Mouse (Mus musculus) midbrain, embryonic 16.5 days (tissue): ENCODE data around the gene Midn. TPM values are rescaled to one million over a fixed set of nuclear protein-coding genes. Genes with fewer than 3 reads are reported as not detected.
A peak's percentile ranks its signal among the peaks of the same experiment; 100 is the strongest.

Source experiments
- ATAC-seq: fragments of 200-750 bp; cut with Nextera tagmentation; 2 replicates; pipeline ENCODE4 v1.8.0; 2017; ENCODE audit warnings: moderate TSS enrichment
- H3K27ac ChIP-seq: fragments of 300-500 bp; sonication (generic); 2 replicates; pipeline ENCODE4 v1.5.1; 2014; ENCODE audit warnings: mild to moderate bottlenecking, low read length, mixed read lengths
- H3K27me3 ChIP-seq: fragments of 300-500 bp; sonication (generic); 2 replicates; pipeline ENCODE4 v1.6.1; 2014; ENCODE audit warnings: low read depth, low read length, mixed read lengths; ENCODE audit not compliant: control insufficient read depth, insufficient read depth
- H3K36me3 ChIP-seq: fragments of 300-500 bp; sonication (generic); 2 replicates; pipeline ENCODE4 v1.6.1; 2014; ENCODE audit warnings: mild to moderate bottlenecking, low read length, moderate library complexity, mixed read lengths; ENCODE audit not compliant: control insufficient read depth, insufficient read depth
- H3K4me1 ChIP-seq: fragments of 300-500 bp; sonication (generic); 2 replicates; pipeline ENCODE4 v1.6.1; 2014; ENCODE audit warnings: mild to moderate bottlenecking, low read length, mixed read lengths; ENCODE audit not compliant: control insufficient read depth, insufficient read depth
- H3K4me2 ChIP-seq: fragments of 300-500 bp; sonication (generic); 2 replicates; pipeline ENCODE4 v1.6.1; 2014; ENCODE audit warnings: mild to moderate bottlenecking, low read length, mixed read lengths
- H3K4me3 ChIP-seq: fragments of 300-500 bp; sonication (generic); 2 replicates; pipeline ENCODE4 v1.5.1; 2014; ENCODE audit warnings: low read depth, mild to moderate bottlenecking, low read length, moderate library complexity, mixed read lengths
- H3K9ac ChIP-seq: fragments of 300-500 bp; sonication (generic); 2 replicates; pipeline ENCODE4 v1.6.1; 2014; ENCODE audit warnings: low read depth, low read length, mixed read lengths
- H3K9me3 ChIP-seq: fragments of 300-500 bp; sonication (generic); replicated peaks from 2 replicates; pipeline ENCODE4 v1.6.1; 2014; ENCODE audit warnings: mild to moderate bottlenecking, low read length, mixed read lengths; ENCODE audit not compliant: control insufficient read depth, poor library complexity, severe bottlenecking
- WGBS: fragments of 180-500 bp; shearing (Covaris S2); extraction: QIAGEN DNeasy Blood & Tissue Kit; methylation state at CpG from one replicate; pipeline ENCODE4 v1.1.7; 2014; 5-methylcytosine and 5-hydroxymethylcytosine counted together
- polyA plus RNA-seq: library from polyadenylated mRNA; unstranded; fragments of >200 nt; fragmentation: Nextera tagmentation; extraction: Ambion mirVana; gene quantifications from 2 replicates; pipeline ENCODE4 v1.2.1, GENCODE M21; 2015

Midn gene
- polyA plus RNA-seq, 1 experiment from 2014 or later, result 15.5 TPM

GRCm38 (mm10) chr10:80145896-80146295, 2.2 kb upstream of the Midn start:
- Histone ChIP-seq H3K4me2 (no peak overlapping the region), H3K9ac (no peak overlapping the region), H3K27me3 (no peaks in the 10 kb centered on the region), H3K4me3 (no peak overlapping the region), H3K27ac (no peak overlapping the region), H3K36me3 (peaks cover 9% of the 10 kb centered on the region; the same call in 1 of the 2 replicates), H3K4me1 (peaks cover 20% of the 10 kb centered on the region), H3K9me3 (no peaks in the 10 kb centered on the region)
- 88% methylated on average over 6 of the region's 6 CpGs for WGBS
- no peak for ATAC-seq

- H3K4me2 ChIP-seq, result no peak overlapping the region
- no peak overlapping the region for H3K9ac ChIP-seq
- no peak for ATAC-seq
- H3K27ac ChIP-seq, result peak overlapping the region; percentile 15; the same call in 1 of the 2 replicates
- H3K9me3 ChIP-seq, result no peaks in the 10 kb centered on the region
- H3K27me3 ChIP-seq, result no peaks in the 10 kb centered on the region
- peaks cover 9% of the 10 kb centered on the region; the same call in 1 of the 2 replicates for H3K36me3 ChIP-seq
- H3K4me3 ChIP-seq, result no peak overlapping the region
- H3K4me1 ChIP-seq, result peaks cover 17% of the 10 kb centered on the region
- 82% methylated on average over 4 of the region's 4 CpGs for WGBS
These were observed 1.5 kb upstream of the Midn start for GRCm38 (mm10) chr10:80146568-80147011.

- 82% methylated on average over 5 of the region's 5 CpGs for WGBS
- no peaks in the 10 kb centered on the region for H3K9me3 ChIP-seq
- H3K27me3 ChIP-seq, result no peaks in the 10 kb centered on the region
- H3K27ac ChIP-seq, result peak overlapping the region; percentile 100
- peak overlapping the region; percentile 74 for H3K4me2 ChIP-seq
- H3K36me3 ChIP-seq, result peaks cover 9% of the 10 kb centered on the region; the same call in 1 of the 2 replicates
- ATAC-seq, result no peak
- H3K4me3 ChIP-seq, result no peak overlapping the region
- H3K4me1 ChIP-seq, result peaks cover 22% of the 10 kb centered on the region
- H3K9ac ChIP-seq, result no peak overlapping the region
These were observed 840 bp upstream of the Midn start for GRCm38 (mm10) chr10:80147146-80147718.

- peak; percentile 49 for ATAC-seq
- WGBS, result under 1% methylated on average over 56 of the region's 57 CpGs
- Histone ChIP-seq H3K36me3 (peaks cover 18% of the 10 kb centered on the region), H3K9me3 (no peaks in the 10 kb centered on the region), H3K4me2 (peak overlapping the region; percentile 74), H3K27me3 (no peaks in the 10 kb centered on the region), H3K4me3 (peak overlapping the region; percentile 93), H3K4me1 (peaks cover 26% of the 10 kb centered on the region), H3K27ac (peak overlapping the region; percentile 100), H3K9ac (peak overlapping the region; percentile 97)
These were observed 678 bp downstream of the Midn start for GRCm38 (mm10) chr10:80148610-80149290.

GRCm38 (mm10) chr10:80149291-80150225, 1.5 kb downstream of the Midn start:
- H3K9ac ChIP-seq, result peak overlapping the region; percentile 99
- H3K27ac ChIP-seq, result peak overlapping the region; percentile 100
- no peaks in the 10 kb centered on the region for H3K27me3 ChIP-seq
- H3K4me3 ChIP-seq, result peak overlapping the region; percentile 93
- under 1% methylated on average over 84 of the region's 88 CpGs for WGBS
- ATAC-seq, result peak; percentile 81
- H3K36me3 ChIP-seq, result peaks cover 22% of the 10 kb centered on the region
- no peaks in the 10 kb centered on the region for H3K9me3 ChIP-seq
- peak overlapping the region; percentile 99 for H3K4me2 ChIP-seq
- H3K4me1 ChIP-seq, result peaks cover 29% of the 10 kb centered on the region

GRCm38 (mm10) chr10:80150226-80151210, 2.4 kb downstream of the Midn start:
- Histone ChIP-seq H3K4me1 (peaks cover 29% of the 10 kb centered on the region), H3K36me3 (peaks cover 27% of the 10 kb centered on the region)
- WGBS, result 0% methylated on average over 40 of the region's 71 CpGs

GRCm38 (mm10) chr10:80151211-80152034, 3.4 kb downstream of the Midn start:
- WGBS, result under 1% methylated on average over 24 of the region's 26 CpGs
- H3K27me3 ChIP-seq, result no peaks in the 10 kb centered on the region
- H3K36me3 ChIP-seq, result peaks cover 32% of the 10 kb centered on the region
- no peaks in the 10 kb centered on the region for H3K9me3 ChIP-seq
- peak overlapping the region; percentile 99 for H3K9ac ChIP-seq
- peak overlapping the region; percentile 100 for H3K27ac ChIP-seq
- peak overlapping the region; percentile 99 for H3K4me2 ChIP-seq
- no peak for ATAC-seq
- peak overlapping the region; percentile 93 for H3K4me3 ChIP-seq
- peaks cover 29% of the 10 kb centered on the region for H3K4me1 ChIP-seq

More at GRCm38 (mm10) chr10:80150226-80151210, 2.4 kb downstream of the Midn start:
- Histone ChIP-seq H3K9ac (peak overlapping the region; percentile 99), H3K27ac (peak overlapping the region; percentile 100), H3K4me2 (peak overlapping the region; percentile 99), H3K27me3 (no peaks in the 10 kb centered on the region), H3K4me3 (peak overlapping the region; percentile 93), H3K9me3 (no peaks in the 10 kb centered on the region)
- no peak for ATAC-seq
